Mouse (Mus musculus): ENCODE data around the gene St6galnac6. TPM values are rescaled to one million over a fixed set of nuclear protein-coding genes. Genes with fewer than 3 reads are reported as not detected.
A peak's percentile ranks its signal among the peaks of the same experiment; 100 is the strongest.

St6galnac6 gene
- polyA plus RNA-seq, 1 experiment from 2014 or later, result 29.9 TPM

GRCm38 (mm10) chr2:32630036-32630435 lies 30.5 kb downstream of the St6galnac6 start:
- H3K36me3 ChIP-seq, result no peaks in the 10 kb centered on the region
- H3K9me3 ChIP-seq, result no peaks in the 10 kb centered on the region
- H3K27ac ChIP-seq, result peak overlapping the region; percentile 79; the same call in 1 of the 2 replicates
- H3K27me3 ChIP-seq, result no peaks in the 10 kb centered on the region
- peaks cover 56% of the 10 kb centered on the region for H3K4me1 ChIP-seq
- 70% methylated on average over 7 of the region's 9 CpGs for WGBS
- H3K9ac ChIP-seq, result peak overlapping the region; percentile 59; the same call in 1 of the 2 replicates
- H3K4me2 ChIP-seq, result 0 out of 2 replicates have a peak overlapping the region, but pooled peaks have one; percentile 33
- no peak for ATAC-seq (ENCODE audit: insufficient number of reproducible peaks, insufficient read depth, low FRiP score, low TSS enrichment, low read depth)
- H3K4me3 ChIP-seq, result no peak overlapping the region

GRCm38 (mm10) chr2:32631046-32631445 lies 31.5 kb downstream of the St6galnac6 start:
- H3K4me3 ChIP-seq, result no peak overlapping the region
- no peaks in the 10 kb centered on the region for H3K9me3 ChIP-seq
- no peak for ATAC-seq (ENCODE audit: insufficient number of reproducible peaks, insufficient read depth, low FRiP score, low TSS enrichment, low read depth)
- no peak overlapping the region for H3K27ac ChIP-seq
- WGBS, result 86% methylated on average over 10 of the region's 10 CpGs
- H3K4me1 ChIP-seq, result peaks cover 46% of the 10 kb centered on the region
- H3K36me3 ChIP-seq, result no peaks in the 10 kb centered on the region
- 0 out of 2 replicates have a peak overlapping the region, but pooled peaks have one; percentile 6 for H3K9ac ChIP-seq
- no peaks in the 10 kb centered on the region for H3K27me3 ChIP-seq
- no peak overlapping the region for H3K4me2 ChIP-seq

GRCm38 (mm10) chr2:32631737-32632394 lies 32.4 kb downstream of the St6galnac6 start:
- peaks cover 38% of the 10 kb centered on the region for H3K4me1 ChIP-seq
- no peak for ATAC-seq (ENCODE audit: insufficient number of reproducible peaks, insufficient read depth, low FRiP score, low TSS enrichment, low read depth)
- no peak overlapping the region for H3K27ac ChIP-seq

DNA sequence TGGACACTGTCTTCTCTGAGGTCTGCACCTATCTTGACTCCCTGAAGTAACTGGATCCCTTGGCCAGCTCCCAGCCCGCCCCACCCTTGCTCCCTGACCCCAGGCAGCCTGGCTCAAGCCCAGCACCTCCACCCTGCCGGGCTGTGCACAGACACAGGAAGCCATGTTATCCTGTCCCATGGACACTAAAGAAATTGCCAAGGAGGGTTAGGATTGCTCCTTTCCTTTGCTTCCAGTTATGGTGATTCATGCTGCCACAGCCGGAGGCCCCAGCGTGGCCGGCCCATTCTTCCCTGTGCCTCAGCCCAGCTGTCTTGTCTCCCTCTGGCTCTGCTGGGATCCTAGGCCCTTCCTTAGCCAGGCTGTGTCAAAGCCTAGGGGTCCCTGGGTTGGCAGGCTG lies 34.2 kb downstream of the St6galnac6 start:
- H3K27ac ChIP-seq, result peak overlapping the region; percentile 29
- no peak for ATAC-seq (ENCODE audit: insufficient number of reproducible peaks, insufficient read depth, low FRiP score, low TSS enrichment, low read depth)
- WGBS, result 62% methylated on average over 5 of the region's 5 CpGs
- no peak overlapping the region for H3K9ac ChIP-seq
- no peak overlapping the region for H3K4me2 ChIP-seq
- no peaks in the 10 kb centered on the region for H3K9me3 ChIP-seq
- peaks cover 32% of the 10 kb centered on the region for H3K4me1 ChIP-seq
- H3K36me3 ChIP-seq, result no peaks in the 10 kb centered on the region
- H3K4me3 ChIP-seq, result no peak overlapping the region
- no peaks in the 10 kb centered on the region for H3K27me3 ChIP-seq

More at GRCm38 (mm10) chr2:32631737-32632394, 32.4 kb downstream of the St6galnac6 start:
- H3K27me3 ChIP-seq, result no peaks in the 10 kb centered on the region
- H3K36me3 ChIP-seq, result no peaks in the 10 kb centered on the region
- no peak overlapping the region for H3K4me2 ChIP-seq
- no peak overlapping the region for H3K4me3 ChIP-seq
- 51% methylated on average over 7 of the region's 7 CpGs for WGBS
- no peaks in the 10 kb centered on the region for H3K9me3 ChIP-seq
- no peak overlapping the region for H3K9ac ChIP-seq

DNA sequence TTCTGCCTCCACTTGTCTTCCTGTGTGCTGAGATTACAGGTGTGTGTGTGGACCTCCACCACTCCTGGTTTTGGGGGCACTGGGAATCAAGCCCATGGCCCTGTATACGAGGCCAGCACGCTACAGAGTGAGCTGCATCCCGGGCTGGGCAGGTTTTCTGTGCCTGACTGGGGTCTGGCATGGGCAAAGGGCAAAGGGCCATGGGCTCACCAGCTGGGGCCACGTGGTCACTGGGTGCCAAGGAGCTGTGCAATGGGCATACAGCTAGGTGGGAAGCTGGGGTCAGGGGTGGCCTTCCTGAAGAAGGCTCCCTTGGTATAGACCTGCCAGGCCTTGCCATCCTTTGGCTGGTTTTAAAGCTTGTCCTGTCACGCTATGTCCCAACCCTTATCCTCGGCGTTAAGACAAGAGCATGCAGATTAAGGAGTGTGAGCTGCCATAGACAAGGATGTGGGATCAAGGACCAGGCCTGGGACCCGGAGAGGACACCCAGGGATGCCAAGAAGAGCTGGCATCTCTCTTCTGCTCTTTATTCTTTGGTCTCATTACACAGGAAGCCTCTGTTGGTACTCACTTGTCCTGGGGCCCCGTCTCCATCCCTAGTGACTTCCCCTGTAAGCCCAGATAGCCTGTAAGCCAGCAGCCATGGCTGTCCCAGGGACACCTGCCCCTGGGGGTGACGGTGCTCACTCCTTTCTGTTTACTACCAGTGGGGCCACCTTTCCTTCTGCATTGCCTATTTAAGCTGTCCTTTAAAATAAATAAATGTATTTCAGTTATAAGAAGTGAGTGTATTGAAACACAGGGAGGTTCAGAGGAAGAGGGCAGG lies 35.0 kb downstream of the St6galnac6 start:
- Histone ChIP-seq H3K9ac (no peak overlapping the region), H3K4me2 (no peak overlapping the region), H3K4me1 (peaks cover 24% of the 10 kb centered on the region), H3K36me3 (no peaks in the 10 kb centered on the region), H3K4me3 (no peak overlapping the region), H3K27me3 (no peaks in the 10 kb centered on the region), H3K9me3 (no peaks in the 10 kb centered on the region), H3K27ac (no peak overlapping the region)
- no peak for ATAC-seq (ENCODE audit: insufficient number of reproducible peaks, insufficient read depth, low FRiP score, low TSS enrichment, low read depth)
- 83% methylated on average over 10 of the region's 10 CpGs for WGBS

- 74% methylated on average over 7 of the region's 7 CpGs for WGBS
- H3K36me3 ChIP-seq, result no peaks in the 10 kb centered on the region
- peaks cover 16% of the 10 kb centered on the region for H3K4me1 ChIP-seq
- H3K27ac ChIP-seq, result 0 out of 2 replicates have a peak overlapping the region, but pooled peaks have one; percentile 8
- H3K4me3 ChIP-seq, result no peak overlapping the region
- no peak for ATAC-seq (ENCODE audit: insufficient number of reproducible peaks, insufficient read depth, low FRiP score, low TSS enrichment, low read depth)
- no peak overlapping the region for H3K4me2 ChIP-seq
- H3K27me3 ChIP-seq, result no peaks in the 10 kb centered on the region
- H3K9me3 ChIP-seq, result no peaks in the 10 kb centered on the region
- H3K9ac ChIP-seq, result no peak overlapping the region
These were observed 37.1 kb downstream of the St6galnac6 start for GRCm38 (mm10) chr2:32636617-32637016.

- H3K4me3 ChIP-seq, result no peak overlapping the region
- ATAC-seq (ENCODE audit: insufficient number of reproducible peaks, insufficient read depth, low FRiP score, low TSS enrichment, low read depth), result no peak
- H3K9ac ChIP-seq, result peak overlapping the region; percentile 32; the same call in 1 of the 2 replicates
- peaks cover 13% of the 10 kb centered on the region for H3K4me1 ChIP-seq
- H3K4me2 ChIP-seq, result no peak overlapping the region
- no peaks in the 10 kb centered on the region for H3K27me3 ChIP-seq
- no peaks in the 10 kb centered on the region for H3K36me3 ChIP-seq
- 26% methylated on average over 11 of the region's 11 CpGs for WGBS
- H3K27ac ChIP-seq, result peak overlapping the region; percentile 39; the same call in 1 of the 2 replicates
- H3K9me3 ChIP-seq, result no peaks in the 10 kb centered on the region
These were observed 38.3 kb downstream of the St6galnac6 start for GRCm38 (mm10) chr2:32637778-32638281.

- Histone ChIP-seq H3K4me2 (no peak overlapping the region), H3K27me3 (no peaks in the 10 kb centered on the region), H3K4me3 (no peak overlapping the region), H3K9ac (no peak overlapping the region), H3K4me1 (peaks cover 12% of the 10 kb centered on the region), H3K27ac (no peak overlapping the region), H3K36me3 (no peaks in the 10 kb centered on the region), H3K9me3 (no peaks in the 10 kb centered on the region)
- WGBS, result 93% methylated on average over 1 of the region's 1 CpGs
- no peak for ATAC-seq (ENCODE audit: insufficient number of reproducible peaks, insufficient read depth, low FRiP score, low TSS enrichment, low read depth)
These were observed 40.1 kb downstream of the St6galnac6 start for GRCm38 (mm10) chr2:32639632-32640031.

DNA sequence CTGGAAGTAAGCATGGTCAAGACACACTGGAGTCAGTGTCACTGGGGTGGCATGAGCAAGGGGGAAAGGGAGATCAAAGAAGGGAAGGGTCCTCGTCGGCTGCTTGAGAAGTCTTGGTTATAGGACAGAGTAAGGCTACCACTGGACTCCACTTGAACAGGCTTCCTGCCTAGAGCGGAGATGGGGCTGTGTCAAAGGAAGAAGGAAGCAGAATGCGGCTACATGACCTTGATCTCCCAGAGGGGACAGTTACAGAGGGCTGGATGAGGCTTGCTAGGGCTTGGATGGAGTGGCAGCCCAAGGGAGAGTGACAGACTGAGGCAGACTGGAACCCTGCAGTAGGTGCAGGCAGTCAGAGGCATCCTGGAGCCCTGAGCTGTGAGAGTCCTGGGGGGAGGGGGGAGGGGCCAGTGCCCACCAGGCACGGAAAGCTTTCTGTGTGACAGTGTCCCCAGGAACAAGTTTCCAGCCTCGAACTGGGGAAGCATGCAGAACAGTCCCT lies 41.1 kb downstream of the St6galnac6 start:
- no peak overlapping the region for H3K4me3 ChIP-seq
- H3K27ac ChIP-seq, result no peak overlapping the region
- no peaks in the 10 kb centered on the region for H3K9me3 ChIP-seq
- no peaks in the 10 kb centered on the region for H3K36me3 ChIP-seq
- H3K27me3 ChIP-seq, result no peaks in the 10 kb centered on the region
- no peak for ATAC-seq (ENCODE audit: insufficient number of reproducible peaks, insufficient read depth, low FRiP score, low TSS enrichment, low read depth)
- H3K4me1 ChIP-seq, result peaks cover 16% of the 10 kb centered on the region
- no peak overlapping the region for H3K9ac ChIP-seq
- H3K4me2 ChIP-seq, result no peak overlapping the region
- WGBS, result 55% methylated on average over 6 of the region's 6 CpGs

- Histone ChIP-seq H3K36me3 (no peaks in the 10 kb centered on the region), H3K27ac (no peak overlapping the region), H3K4me2 (no peak overlapping the region), H3K9ac (no peak overlapping the region; the same call in 1 of the 2 replicates), H3K4me1 (peaks cover 27% of the 10 kb centered on the region), H3K9me3 (no peaks in the 10 kb centered on the region), H3K27me3 (no peaks in the 10 kb centered on the region), H3K4me3 (no peak overlapping the region)
- no peak for ATAC-seq (ENCODE audit: insufficient number of reproducible peaks, insufficient read depth, low FRiP score, low TSS enrichment, low read depth)
- WGBS, result 81% methylated on average over 5 of the region's 5 CpGs
These were observed 42.3 kb downstream of the St6galnac6 start for GRCm38 (mm10) chr2:32641810-32642209.

- Histone ChIP-seq H3K27ac (no peak overlapping the region), H3K4me3 (no peak overlapping the region), H3K4me1 (peaks cover 32% of the 10 kb centered on the region), H3K27me3 (no peaks in the 10 kb centered on the region), H3K9ac (no peak overlapping the region), H3K36me3 (no peaks in the 10 kb centered on the region), H3K4me2 (no peak overlapping the region), H3K9me3 (no peaks in the 10 kb centered on the region)
- 73% methylated on average over 7 of the region's 7 CpGs for WGBS
- ATAC-seq (ENCODE audit: insufficient number of reproducible peaks, insufficient read depth, low FRiP score, low TSS enrichment, low read depth), result 0 out of 2 replicates have a peak, but pooled peaks have one; percentile 18
These were observed 43.3 kb downstream of the St6galnac6 start for GRCm38 (mm10) chr2:32642813-32643212.
